Mouse (Mus musculus) layer of hippocampus, adult 9-10 months (tissue): ENCODE measurements around the gene Olfr549.

ENCODE experiments used
- DNase-seq: peaks from one replicate; pipeline ENCODE4 v3.0.0; 2022; ENCODE audit warnings: low spot score

Olfr549 gene

GRCm38 (mm10) chr7:102597378-102598031, 47.8 kb downstream of the Olfr549 start, which contains the start of gene Olfr552:
Gene Olfr552, plus strand, starts transcription at chr7:102597770.
- DNase-seq: no peak
